Mouse (Mus musculus) v-Abl transformed pro-B cells (cell line): ENCODE measurements around the gene Armcx4.

ENCODE experiments used
- in situ Hi-C, 2 experiments: fragments of 400-800 bp; cut with MboI; formaldehyde crosslinking; loops; one replicate each; pipeline ENCODE4 v1.15.1; 2025; ENCODE audit not compliant: unreplicated experiment in 2 of 2

Gene Armcx4

GRCm38 (mm10) chrX:134686267-134686666 lies at the start of gene Armcx4:
TSS of gene Armcx4 (plus strand) at chrX:134686519.
- in situ Hi-C loops = loop anchor here in 1 of 2 experiments (5.0 kb wide), 1 partner anchor 34 kb away; no protein-coding TSS in a partner anchor

GRCm38 (mm10) chrX:134641000-134641760 lies 45.1 kb upstream of the Armcx4 start:
- in situ Hi-C loops = loop anchor here in 1 of 2 experiments (10.0 kb wide), 1 partner anchor 84 kb away; no protein-coding TSS in a partner anchor

DNA sequence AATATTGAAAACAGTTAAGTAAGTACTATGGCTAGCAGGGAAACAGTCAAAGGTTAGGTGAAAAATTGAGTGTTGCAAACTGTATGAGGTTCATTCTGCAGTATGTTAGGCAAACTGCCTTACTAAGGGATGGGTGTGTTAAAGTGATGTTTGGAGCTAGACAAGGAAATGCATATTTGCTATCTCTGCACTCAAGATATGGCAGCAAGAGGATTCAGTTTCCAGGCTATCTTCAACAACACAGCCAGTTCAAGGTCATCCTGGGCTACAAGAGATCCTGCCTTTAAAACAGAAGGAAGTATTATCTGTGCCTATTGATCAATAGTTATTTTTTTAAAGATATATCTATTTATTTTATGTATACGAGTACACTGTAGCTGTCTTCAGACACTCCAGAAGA lies 40.0 kb upstream of the Armcx4 start:
- in situ Hi-C loops = loop anchor here (5.0 to 10.0 kb wide), 2 partner anchors 78 to 81 kb away; no protein-coding TSS in a partner anchor

DNA sequence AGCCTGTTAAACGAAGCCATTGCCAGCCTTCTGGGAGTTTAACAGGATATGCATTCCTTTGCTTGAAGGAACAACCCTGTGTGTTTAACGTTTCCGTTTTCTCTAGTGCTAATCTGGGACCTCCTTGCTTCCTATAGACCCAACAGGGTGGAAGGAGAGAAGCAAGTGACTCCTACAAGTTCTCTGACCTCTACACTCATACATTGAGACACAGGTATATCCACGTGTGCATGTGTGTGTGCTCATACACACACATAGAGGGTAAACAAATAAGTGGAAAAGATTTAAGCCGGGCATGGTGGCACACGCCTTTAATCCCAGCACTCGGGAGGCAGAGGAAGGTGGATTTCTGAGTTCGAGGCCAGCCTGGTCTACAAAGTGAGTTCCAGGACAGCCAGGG lies 38.9 kb upstream of the Armcx4 start:
- in situ Hi-C loops = loop anchor here (5.0 to 10.0 kb wide), 2 partner anchors 77 to 80 kb away; no protein-coding TSS in a partner anchor

DNA sequence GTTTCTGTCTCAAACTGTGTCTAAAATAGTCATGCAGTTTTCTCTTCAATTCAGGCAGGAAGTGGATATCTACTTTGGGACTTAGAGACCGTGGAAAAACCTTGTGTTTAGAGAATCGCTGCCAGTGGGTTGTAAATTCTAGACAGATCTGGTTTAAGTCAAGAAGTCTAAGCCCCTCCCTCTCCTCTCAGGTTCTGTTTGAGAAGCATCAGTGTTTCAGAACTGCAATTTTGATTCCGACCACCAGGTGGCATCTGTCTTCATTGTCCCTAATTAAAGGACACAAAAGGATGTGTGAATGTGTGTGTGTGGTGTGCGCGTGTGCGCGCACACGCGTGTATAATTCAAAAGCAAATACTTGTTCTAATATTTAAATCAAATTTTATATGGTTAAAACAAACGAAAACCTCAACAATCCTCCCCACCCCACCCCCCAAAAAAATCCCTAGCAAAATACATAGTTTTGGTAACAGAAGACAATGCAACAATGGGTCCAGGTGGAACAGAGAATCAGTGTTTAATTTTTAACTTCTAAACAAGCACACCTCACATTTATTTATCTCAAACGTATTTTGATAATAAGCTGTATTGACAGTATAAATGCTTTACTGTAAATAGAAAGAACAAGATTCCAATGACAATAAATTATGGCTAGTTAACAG lies 38.2 kb upstream of the Armcx4 start:
- in situ Hi-C loops = loop anchor here (5.0 to 10.0 kb wide), 2 partner anchors 77 to 79 kb away; no protein-coding TSS in a partner anchor

DNA sequence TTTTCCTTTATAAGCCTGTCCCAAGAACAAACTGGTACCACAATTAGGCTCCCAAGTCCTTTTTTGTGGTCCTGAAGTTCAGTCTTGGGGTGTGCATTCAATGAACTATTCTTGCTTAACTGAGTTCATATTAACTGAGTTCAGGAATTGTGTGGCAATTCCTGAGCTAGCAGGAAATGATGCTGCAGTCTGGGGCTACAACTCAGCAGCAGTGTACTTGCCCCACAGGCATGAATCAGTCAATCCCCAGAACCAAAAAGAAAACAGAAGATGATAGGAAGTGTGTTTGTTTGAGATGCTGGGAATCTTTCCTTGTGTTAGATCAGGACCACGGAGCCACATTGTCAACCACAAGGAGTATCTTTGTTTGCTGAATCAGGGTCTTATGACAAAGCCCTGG lies 34.3 kb upstream of the Armcx4 start:
- in situ Hi-C loops = loop anchor here in 1 of 2 experiments (5.0 kb wide), 1 partner anchor 35 kb away; the partner anchor contains the start of gene Armcx4

DNA sequence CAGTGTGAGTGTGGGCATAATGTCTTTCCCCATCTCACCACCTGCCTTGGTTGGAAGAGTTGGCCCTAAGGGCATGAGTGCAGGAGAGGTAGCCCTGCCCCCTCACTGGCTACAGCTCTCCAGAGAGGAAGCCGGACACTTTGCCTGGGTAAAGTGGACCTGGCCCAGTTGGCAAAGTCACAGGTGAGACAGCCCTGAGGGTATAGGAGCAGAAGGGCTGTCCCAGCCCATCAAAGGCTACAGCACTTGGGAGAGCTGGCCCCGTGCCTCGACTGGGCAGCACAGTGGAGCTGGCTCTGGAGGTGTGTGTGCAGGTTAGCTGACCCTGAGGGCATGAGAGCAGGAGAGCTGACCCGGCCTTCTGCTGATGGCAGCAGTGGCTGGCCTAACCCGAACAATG lies 24.7 kb upstream of the Armcx4 start:
- in situ Hi-C loops = no loop called here

DNA sequence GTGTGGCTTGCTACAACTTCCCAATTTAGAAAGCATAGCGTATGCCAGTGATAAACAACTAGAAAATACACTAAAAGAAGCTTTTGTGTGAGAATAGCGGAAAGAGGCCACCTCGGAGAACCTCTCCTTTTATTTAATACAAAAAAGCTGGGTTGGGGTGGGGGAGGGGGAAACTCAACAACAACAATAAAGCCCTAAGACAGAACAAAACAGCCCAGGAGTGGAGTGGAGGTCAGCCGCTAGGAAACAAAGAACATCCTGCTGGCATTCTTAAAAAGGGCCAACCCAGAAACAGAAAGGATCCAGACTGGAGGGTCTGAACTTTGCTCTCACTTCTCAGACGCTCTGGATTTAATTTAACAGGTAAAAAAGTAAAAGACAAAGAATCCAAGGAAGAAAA lies 11.3 kb upstream of the Armcx4 start:
- in situ Hi-C loops = no loop called here

- in situ Hi-C loops = no loop called here
These were observed 10.4 kb upstream of the Armcx4 start for GRCm38 (mm10) chrX:134675959-134676358.

GRCm38 (mm10) chrX:134684936-134685335 lies 1.4 kb upstream of the Armcx4 start:
- in situ Hi-C loops = loop anchor here in 1 of 2 experiments (5.0 kb wide), 1 partner anchor 33 kb away; no protein-coding TSS in a partner anchor

DNA sequence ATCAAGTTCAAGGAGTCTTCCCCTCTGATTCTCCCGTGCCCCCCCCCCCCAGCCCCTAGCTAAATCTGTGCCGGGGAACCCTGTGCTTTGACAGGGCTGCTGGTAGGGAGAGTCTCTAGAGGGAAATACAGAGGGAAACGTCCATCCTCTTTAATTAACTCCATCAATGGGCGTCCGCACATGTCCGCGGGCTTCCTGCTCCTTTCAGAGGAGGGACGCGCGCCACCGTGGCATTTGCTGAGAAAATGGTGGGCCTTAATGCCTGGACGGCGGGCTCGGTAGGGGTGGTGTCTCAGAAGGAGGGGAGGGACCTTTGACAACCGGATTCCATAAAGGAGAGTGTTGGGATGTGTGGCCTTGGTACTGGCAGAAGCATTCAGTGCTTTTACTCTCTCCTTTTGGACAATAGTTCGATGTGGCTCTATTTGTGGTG lies 436 bp downstream of the Armcx4 start:
- in situ Hi-C loops = loop anchor here in 1 of 2 experiments (5.0 kb wide), 1 partner anchor 34 kb away; no protein-coding TSS in a partner anchor

DNA sequence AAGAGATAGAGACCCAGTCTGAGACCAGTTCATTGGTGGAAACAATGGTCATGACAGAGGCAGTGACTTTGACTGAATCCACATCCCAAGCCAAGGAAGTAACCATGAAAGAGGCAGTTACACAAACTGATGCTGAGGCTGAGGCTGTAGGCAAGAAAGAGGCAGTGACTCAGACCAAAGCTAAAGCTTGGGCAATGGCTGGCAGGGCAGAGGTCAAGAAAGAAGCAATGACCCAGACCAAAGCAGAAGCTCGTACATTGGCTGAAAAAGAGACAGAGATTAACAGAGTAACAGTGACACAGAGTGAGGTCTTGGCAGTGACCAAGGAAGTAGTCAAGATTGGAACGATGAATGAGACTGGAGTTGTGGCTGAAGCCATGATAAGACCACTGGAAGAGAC lies 3.4 kb downstream of the Armcx4 start:
- in situ Hi-C loops = loop anchor here in 1 of 2 experiments (5.0 kb wide), 1 partner anchor 37 kb away; no protein-coding TSS in a partner anchor

- in situ Hi-C loops = no loop called here
These were observed 4.7 kb downstream of the Armcx4 start for GRCm38 (mm10) chrX:134690871-134691539.

- in situ Hi-C loops = no loop called here
These were observed 5.2 kb downstream of the Armcx4 start for GRCm38 (mm10) chrX:134691540-134691935.

DNA sequence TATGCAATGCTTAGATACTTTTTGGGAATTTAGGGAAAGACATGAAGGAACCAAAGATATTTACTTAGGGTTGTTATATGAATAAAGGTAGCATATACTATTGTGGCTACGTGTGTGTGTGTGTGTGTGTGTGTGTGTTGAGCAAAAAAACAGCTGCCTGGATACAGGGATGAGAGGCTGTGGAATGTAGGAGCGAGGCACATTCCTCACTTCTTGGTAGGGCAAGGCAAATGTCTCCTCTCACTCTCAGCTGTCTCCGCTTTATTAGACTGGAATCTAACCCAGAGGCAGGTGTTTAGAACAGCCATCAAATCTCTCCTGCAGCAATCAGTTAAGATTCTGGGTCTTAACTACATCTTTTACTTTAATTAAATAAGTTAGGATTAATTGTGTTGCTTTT lies 30.5 kb downstream of the Armcx4 start:
- in situ Hi-C loops = loop anchor here in 1 of 2 experiments (25.0 kb wide), 1 partner anchor 780 kb away; no protein-coding TSS in a partner anchor

GRCm38 (mm10) chrX:134717752-134718308 lies 31.5 kb downstream of the Armcx4 start, which contains the start of gene Armcx1:
TSS of gene Armcx1 (plus strand) at chrX:134717963.
- in situ Hi-C loops = loop anchor here in 1 of 2 experiments (25.0 kb wide), 1 partner anchor 781 kb away; no protein-coding TSS in a partner anchor

DNA sequence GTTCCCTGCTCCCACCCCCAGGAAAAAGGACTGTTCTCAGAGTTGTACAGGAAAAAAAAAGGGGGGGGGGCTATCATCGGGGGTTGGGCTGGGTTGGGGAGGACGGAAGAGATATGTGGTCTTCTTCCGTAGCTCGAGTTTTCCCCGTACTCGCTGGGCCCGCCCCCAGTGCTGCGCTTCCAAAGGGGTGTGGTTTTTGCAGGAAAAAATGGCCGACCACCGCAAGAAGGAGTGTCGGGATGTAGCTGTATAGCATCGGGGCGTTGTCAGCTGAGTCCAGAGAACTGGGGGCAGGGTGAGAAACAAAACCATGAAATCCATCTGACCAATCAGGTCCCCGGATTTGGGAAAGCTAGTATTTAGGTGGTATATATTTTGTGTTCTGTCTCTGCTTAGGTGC lies 32.2 kb downstream of the Armcx4 start:
- in situ Hi-C loops = loop anchor here in 1 of 2 experiments (25.0 kb wide), 1 partner anchor 781 kb away; no protein-coding TSS in a partner anchor

GRCm38 (mm10) chrX:134723762-134724161 lies 37.4 kb downstream of the Armcx4 start:
- in situ Hi-C loops = loop anchor here (10.0 to 25.0 kb wide), 4 partner anchors 79 to 786 kb away; partner anchors contain the start of gene Timm8a1 (in 2 of the 2)

- in situ Hi-C loops = loop anchor here (5.0 to 25.0 kb wide), 6 partner anchors 82 to 358 kb away; partner anchors contain the start of gene Timm8a1 (in 2 of the 2)
These were observed 43.5 kb downstream of the Armcx4 start for GRCm38 (mm10) chrX:134729778-134730177.

- in situ Hi-C loops = loop anchor here in 1 of 2 experiments (25.0 kb wide), 1 partner anchor 350 kb away; no protein-coding TSS in a partner anchor
These were observed 51.5 kb downstream of the Armcx4 start for GRCm38 (mm10) chrX:134737796-134738195.
